Mouse (Mus musculus): ENCODE results near the gene Upk3b. TPM values are rescaled to one million over a fixed set of nuclear protein-coding genes. Genes with fewer than 3 reads are reported as not detected.

Gene Upk3b
- total RNA-seq, 2 experiments from 2014 or later: 14.2 to 15.0 TPM

Other genes starting within 250 kb of the Upk3b start
- 1 to 10 TPM; 7.5 to 7.9 TPM for gene Srrm3, start 231.6 kb upstream of the Upk3b start, total RNA-seq (2021)
- gene Hspb1, start 150.6 kb upstream of the Upk3b start, total RNA-seq (2021): 10 to 100 TPM; 49.4 to 56.5 TPM
- gene Ywhag, start 103.9 kb upstream of the Upk3b start, total RNA-seq (2021): 100 to 1,000 TPM; 285 to 303 TPM
- gene Ssc4d, start 64.0 kb upstream of the Upk3b start, total RNA-seq (2021): 1 to 10 TPM; 6.7 to 8.1 TPM
- gene Zp3, start 58.4 kb upstream of the Upk3b start, total RNA-seq (2021): under 1 TPM in 1 of 2 experiments, not detected in 1; 0.45 TPM
- gene Dtx2, start 43.7 kb upstream of the Upk3b start, total RNA-seq (2021): 10 to 100 TPM; 18.6 to 19.0 TPM
- gene Upk3bl, start 16.0 kb downstream of the Upk3b start, total RNA-seq (2021): under 1 TPM in 1 of 2 experiments, not detected in 1; 0.78 TPM
- gene Rasa4, start 45.4 kb downstream of the Upk3b start, total RNA-seq (2021): 10 to 100 TPM; 15.2 to 19.6 TPM
- 10 to 100 TPM; 94.6 to 96.8 TPM for gene Polr2j, start 78.1 kb downstream of the Upk3b start, total RNA-seq (2021)
- 10 to 100 TPM; 17.6 to 21.0 TPM for gene Lrwd1, start 97.6 kb downstream of the Upk3b start, total RNA-seq (2021)
- 10 to 100 TPM; 10.2 to 11.5 TPM for gene Alkbh4, start 97.7 kb downstream of the Upk3b start, total RNA-seq (2021)
- gene Orai2, start 132.2 kb downstream of the Upk3b start, total RNA-seq (2021): 1 to 10 TPM; 6.5 to 7.3 TPM
- gene Prkrip1, start 160.5 kb downstream of the Upk3b start, total RNA-seq (2021): 10 to 100 TPM; 35.4 to 36.7 TPM
- 10 to 100 TPM; 15.6 to 18.6 TPM for gene Sh2b2, start 208.1 kb downstream of the Upk3b start, total RNA-seq (2021)